Mouse (Mus musculus): ENCODE results near the gene Rnf113a1. TPM values are rescaled to one million over a fixed set of nuclear protein-coding genes. Genes with fewer than 3 reads are reported as not detected.
"Not testable (repeated sequence)": the region's sequence is repeated elsewhere in the genome, so short reads cannot be mapped to it uniquely, and the experiment has no call there.

The Rnf113a1 gene
- 8.3 and 9.5 TPM in 2 replicates for polyA plus RNA-seq (2012; rRNA removed)

- TF ChIP-seq POLR2A (IDR thresholded peaks at IDR 0.05; ENCODE audit: borderline replicate concordance, insufficient read depth, low read length) (peak; percentile 47; the same call in 1 of the 2 replicates), CTCF (IDR thresholded peaks at IDR 0.05; ENCODE audit: borderline replicate concordance, insufficient read depth, low read depth, low read length) (no peak)
- peak within 1 kb of the TSS; percentile 44 for H3K27ac ChIP-seq (ENCODE audit: insufficient read depth, low read length)
- 6% methylated on average over 63 of the region's 63 CpGs for WGBS
- no peaks in the 10 kb centered on the region for H3K4me1 ChIP-seq (ENCODE audit: control insufficient read depth, insufficient read depth, low read length)
- DNase-seq: peak; percentile 89 to 90
- peak within 1 kb of the TSS; percentile 92 for H3K4me3 ChIP-seq (replicated peaks; ENCODE audit: insufficient read depth, low read depth, low read length)
- H3K27me3 ChIP-seq (ENCODE audit: control insufficient read depth, insufficient read depth, low read length): no peaks in the 10 kb centered on the region
These were observed at the start of gene Rnf113a1, which contains the start of gene Ndufa1 for GRCm38 (mm10) chrX:37191105-37191743. Gene Rnf113a1, plus strand, starts transcription at chrX:37191245. Gene Ndufa1, minus strand, starts transcription at chrX:37191163.

GRCm38 (mm10) chrX:37141732-37142131 lies 49.3 kb upstream of the Rnf113a1 start:
- no peaks in the 10 kb centered on the region for H3K27me3 ChIP-seq (ENCODE audit: control insufficient read depth, insufficient read depth, low read length)
- no peak overlapping the region for H3K4me3 ChIP-seq (replicated peaks; ENCODE audit: insufficient read depth, low read depth, low read length)
- 89% methylated on average over 3 of the region's 3 CpGs for WGBS
- TF ChIP-seq POLR2A (IDR thresholded peaks at IDR 0.05; ENCODE audit: borderline replicate concordance, insufficient read depth, low read length): no peak
- TF ChIP-seq CTCF (IDR thresholded peaks at IDR 0.05; ENCODE audit: borderline replicate concordance, insufficient read depth, low read depth, low read length): no peak
- no peak overlapping the region for H3K27ac ChIP-seq (ENCODE audit: insufficient read depth, low read length)
- H3K4me1 ChIP-seq (ENCODE audit: control insufficient read depth, insufficient read depth, low read length): no peaks in the 10 kb centered on the region
- no peak for DNase-seq

GRCm38 (mm10) chrX:37144498-37144897 lies 46.5 kb upstream of the Rnf113a1 start:
- H3K4me1 ChIP-seq (ENCODE audit: control insufficient read depth, insufficient read depth, low read length); H3K27ac ChIP-seq (ENCODE audit: insufficient read depth, low read length): not testable (repeated sequence)
- WGBS: 50% methylated on average over 1 of the region's 4 CpGs

GRCm38 (mm10) chrX:37144954-37145353 lies 46.1 kb upstream of the Rnf113a1 start:
- no peak overlapping the region for H3K27ac ChIP-seq (ENCODE audit: insufficient read depth, low read length)

More at GRCm38 (mm10) chrX:37144498-37144897, 46.5 kb upstream of the Rnf113a1 start:
- not testable (repeated sequence) for DNase-seq; H3K4me3 ChIP-seq (replicated peaks; ENCODE audit: insufficient read depth, low read depth, low read length); H3K27me3 ChIP-seq (ENCODE audit: control insufficient read depth, insufficient read depth, low read length)

GRCm38 (mm10) chrX:37157839-37158238 lies 33.2 kb upstream of the Rnf113a1 start:
- no peak for TF ChIP-seq POLR2A (IDR thresholded peaks at IDR 0.05; ENCODE audit: borderline replicate concordance, insufficient read depth, low read length)
- TF ChIP-seq CTCF (IDR thresholded peaks at IDR 0.05; ENCODE audit: borderline replicate concordance, insufficient read depth, low read depth, low read length): peak; percentile 28; the same call in 1 of the 2 replicates
- Histone ChIP-seq H3K4me1 (ENCODE audit: control insufficient read depth, insufficient read depth, low read length) (no peaks in the 10 kb centered on the region), H3K27ac (ENCODE audit: insufficient read depth, low read length) (no peak overlapping the region), H3K27me3 (ENCODE audit: control insufficient read depth, insufficient read depth, low read length) (no peaks in the 10 kb centered on the region), H3K4me3 (replicated peaks; ENCODE audit: insufficient read depth, low read depth, low read length) (no peak overlapping the region)
- 65% methylated on average over 4 of the region's 4 CpGs for WGBS
- DNase-seq: no peak

More at GRCm38 (mm10) chrX:37144954-37145353, 46.1 kb upstream of the Rnf113a1 start:
- H3K4me1 ChIP-seq (ENCODE audit: control insufficient read depth, insufficient read depth, low read length): no peaks in the 10 kb centered on the region
- no peaks in the 10 kb centered on the region for H3K27me3 ChIP-seq (ENCODE audit: control insufficient read depth, insufficient read depth, low read length)
- peak in 1 of 2 experiments; percentile 5 for DNase-seq
- no peak overlapping the region for H3K4me3 ChIP-seq (replicated peaks; ENCODE audit: insufficient read depth, low read depth, low read length)
- WGBS: 63% methylated on average over 2 of the region's 2 CpGs
- TF ChIP-seq CTCF (IDR thresholded peaks at IDR 0.05; ENCODE audit: borderline replicate concordance, insufficient read depth, low read depth, low read length): no peak
- no peak for TF ChIP-seq POLR2A (IDR thresholded peaks at IDR 0.05; ENCODE audit: borderline replicate concordance, insufficient read depth, low read length)

- H3K27ac ChIP-seq (ENCODE audit: insufficient read depth, low read length): no peak overlapping the region
- H3K27me3 ChIP-seq (ENCODE audit: control insufficient read depth, insufficient read depth, low read length): no peaks in the 10 kb centered on the region
- no peak for DNase-seq
- no peak overlapping the region for H3K4me3 ChIP-seq (replicated peaks; ENCODE audit: insufficient read depth, low read depth, low read length)
- WGBS: 38% methylated on average over 10 of the region's 10 CpGs
- no peaks in the 10 kb centered on the region for H3K4me1 ChIP-seq (ENCODE audit: control insufficient read depth, insufficient read depth, low read length)
- TF ChIP-seq POLR2A (IDR thresholded peaks at IDR 0.05; ENCODE audit: borderline replicate concordance, insufficient read depth, low read length): no peak
These were observed 29.9 kb upstream of the Rnf113a1 start for GRCm38 (mm10) chrX:37161169-37161568.

GRCm38 (mm10) chrX:37163115-37163514 lies 27.9 kb upstream of the Rnf113a1 start:
- 78% methylated on average over 18 of the region's 18 CpGs for WGBS
- DNase-seq: no peak
- Histone ChIP-seq H3K4me1 (ENCODE audit: control insufficient read depth, insufficient read depth, low read length) (no peaks in the 10 kb centered on the region), H3K4me3 (replicated peaks; ENCODE audit: insufficient read depth, low read depth, low read length) (no peak overlapping the region), H3K27me3 (ENCODE audit: control insufficient read depth, insufficient read depth, low read length) (no peaks in the 10 kb centered on the region), H3K27ac (ENCODE audit: insufficient read depth, low read length) (no peak overlapping the region)
- TF ChIP-seq CTCF (IDR thresholded peaks at IDR 0.05; ENCODE audit: borderline replicate concordance, insufficient read depth, low read depth, low read length): no peak
- no peak for TF ChIP-seq POLR2A (IDR thresholded peaks at IDR 0.05; ENCODE audit: borderline replicate concordance, insufficient read depth, low read length)

- Histone ChIP-seq H3K4me1 (ENCODE audit: control insufficient read depth, insufficient read depth, low read length) (no peaks in the 10 kb centered on the region), H3K27ac (ENCODE audit: insufficient read depth, low read length) (no peak overlapping the region), H3K4me3 (replicated peaks; ENCODE audit: insufficient read depth, low read depth, low read length) (no peak overlapping the region), H3K27me3 (ENCODE audit: control insufficient read depth, insufficient read depth, low read length) (no peaks in the 10 kb centered on the region)
- DNase-seq: peak in 1 of 2 experiments; percentile 17
- TF ChIP-seq POLR2A (IDR thresholded peaks at IDR 0.05; ENCODE audit: borderline replicate concordance, insufficient read depth, low read length) (no peak), CTCF (IDR thresholded peaks at IDR 0.05; ENCODE audit: borderline replicate concordance, insufficient read depth, low read depth, low read length) (peak; percentile 40; the same call in 1 of the 2 replicates)
- WGBS: 12% methylated on average over 3 of the region's 3 CpGs
These were observed 24.0 kb upstream of the Rnf113a1 start for GRCm38 (mm10) chrX:37167085-37167484.
